Mouse (Mus musculus) spleen, adult 2 months (tissue): ENCODE data around the gene Fam163a. TPM values are rescaled to one million over a fixed set of nuclear protein-coding genes. Genes with fewer than 3 reads are reported as not detected.

Experiments
- DNase-seq, 2 experiments: peaks; one replicate each; pipeline versions ENCODE4 v3.0.0 to v3.0.0-alpha.2; 2012 to 2021; ENCODE audit warnings: low spot score in 2 of 2, low read depth in 1 of 2
- H3K27ac ChIP-seq: fragments of 200-500 bp; 2 replicates; pipeline ENCODE4 v1.5.1; 2012; ENCODE audit warnings: low read length, inconsistent platforms; ENCODE audit not compliant: insufficient read depth
- H3K27me3 ChIP-seq: fragments of 200-500 bp; 2 replicates; pipeline ENCODE4 v1.6.1; 2012; ENCODE audit warnings: mild to moderate bottlenecking, moderate library complexity, low read length, inconsistent platforms; ENCODE audit not compliant: control insufficient read depth, insufficient read depth
- H3K36me3 ChIP-seq: fragments of 200-500 bp; 2 replicates; pipeline ENCODE4 v1.6.1; 2012; ENCODE audit warnings: mild to moderate bottlenecking, low read length, inconsistent platforms; ENCODE audit not compliant: control insufficient read depth, insufficient read depth
- H3K4me1 ChIP-seq: fragments of 200-500 bp; 2 replicates; pipeline ENCODE4 v1.6.1; 2011; ENCODE audit warnings: inconsistent platforms; ENCODE audit not compliant: control insufficient read depth, insufficient read depth, insufficient read length
- H3K4me3 ChIP-seq: fragments of 200-500 bp; 2 replicates; pipeline ENCODE4 v1.5.1; 2011; ENCODE audit warnings: mild to moderate bottlenecking, inconsistent platforms; ENCODE audit not compliant: insufficient read depth, insufficient read length; ENCODE audit errors: extremely low read depth
- CTCF ChIP-seq: fragments of 200-500 bp; IDR thresholded peaks from 2 replicates; pipeline ENCODE4 v1.5.1; 2011; ENCODE audit warnings: mild to moderate bottlenecking, inconsistent platforms; ENCODE audit not compliant: insufficient read depth, insufficient read length, insufficient replicate concordance; ENCODE audit errors: extremely low read depth
- POLR2A ChIP-seq: fragments of 200-500 bp; IDR thresholded peaks from 2 replicates; pipeline ENCODE4 v1.6.1; 2011; ENCODE audit warnings: low read depth, low read length, inconsistent platforms
- WGBS: fragments of 180-500 bp; shearing (Covaris S2); methylation state at CpG from one replicate; pipeline ENCODE4 v1.1.7; 2018; 5-methylcytosine and 5-hydroxymethylcytosine counted together
- polyA plus RNA-seq: library from polyadenylated mRNA; depleted of rRNA; stranded (reverse); fragments of >200 nt; gene quantifications from 2 replicates; pipeline ENCODE4 v1.2.3, GENCODE M21; 2012

The Fam163a gene
- polyA plus RNA-seq, 1 experiment, result not detected

DNA sequence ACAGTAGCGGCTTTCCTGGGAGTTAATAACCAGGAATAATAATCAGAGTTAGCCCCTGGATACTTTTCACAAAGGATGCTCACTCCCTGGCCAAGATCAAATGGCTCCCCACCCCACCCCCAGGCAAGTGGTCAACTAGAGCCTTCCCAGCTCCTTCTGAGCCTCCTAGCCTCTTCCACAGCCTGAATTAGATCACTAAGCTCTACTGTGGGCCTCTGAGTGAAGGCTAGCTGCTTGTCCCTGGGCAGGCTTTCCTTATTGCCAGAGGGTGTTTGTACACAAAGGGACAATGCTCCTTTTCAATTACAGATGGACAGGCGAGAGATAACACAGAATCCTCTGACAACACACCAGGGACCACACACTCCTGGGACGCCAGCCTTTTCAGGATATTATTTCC, 2.2 kb downstream of the Fam163a start:
- Histone ChIP-seq H3K4me3 (no peak overlapping the region), H3K27me3 (peaks cover 6% of the 10 kb centered on the region; the same call in 1 of the 2 replicates)

DNA sequence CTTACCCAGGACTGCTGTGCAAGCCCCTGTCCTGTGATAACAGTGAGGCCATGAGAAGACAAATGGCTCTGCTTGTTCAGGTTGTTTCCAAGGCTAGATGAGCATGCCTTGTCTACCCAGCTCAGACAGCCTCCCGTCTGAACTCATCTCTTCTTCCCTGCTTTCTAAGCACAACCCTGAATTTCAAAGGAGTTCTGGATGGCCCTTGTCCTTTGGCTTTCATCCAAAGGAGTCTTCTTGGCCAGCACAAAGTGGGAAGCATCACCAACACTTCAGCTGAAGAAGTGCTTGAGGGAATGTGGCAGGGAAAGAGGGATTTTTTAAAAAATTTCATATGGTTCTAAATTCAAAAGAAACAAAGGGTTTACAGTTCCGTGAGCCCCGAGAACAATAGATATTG, 3.8 kb downstream of the Fam163a start:
- no peak for TF ChIP-seq CTCF
- TF ChIP-seq POLR2A, result no peak
- Histone ChIP-seq H3K36me3 (no peaks in the 10 kb centered on the region), H3K27ac (no peak overlapping the region), H3K4me1 (0 out of 2 replicates have a peak, but pooled peaks cover 2% of the 10 kb centered on the region), H3K27me3 (peaks cover 6% of the 10 kb centered on the region; the same call in 1 of the 2 replicates), H3K4me3 (no peak overlapping the region)
- WGBS, result 85% methylated on average over 3 of the region's 3 CpGs
- no peak for DNase-seq

More for the DNA sequence above, 2.2 kb downstream of the Fam163a start:
- 87% methylated on average over 3 of the region's 3 CpGs for WGBS
- H3K36me3 ChIP-seq, result no peaks in the 10 kb centered on the region
- no peak for DNase-seq
- H3K27ac ChIP-seq, result no peak overlapping the region
- TF ChIP-seq CTCF, result no peak
- no peak for TF ChIP-seq POLR2A
- H3K4me1 ChIP-seq, result 0 out of 2 replicates have a peak, but pooled peaks cover 2% of the 10 kb centered on the region

DNA sequence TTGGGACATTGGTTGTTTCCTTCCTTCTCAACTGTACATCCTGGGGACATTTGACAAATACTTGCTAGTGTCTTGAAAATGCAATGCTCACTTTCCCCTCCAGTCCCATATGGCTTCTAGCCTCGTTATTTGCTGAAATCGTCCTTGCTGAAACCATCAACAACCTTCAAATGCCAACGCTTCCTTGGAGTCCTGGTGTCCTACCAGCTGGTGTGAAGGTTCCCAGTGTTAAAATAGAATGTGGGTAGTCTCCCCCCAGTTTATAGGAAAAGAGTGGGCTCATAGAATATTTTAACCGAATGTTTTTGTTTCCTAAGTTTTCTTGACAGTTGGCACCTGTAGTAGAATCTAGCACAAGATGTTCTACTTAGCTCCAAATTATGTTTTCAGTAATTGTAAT, 7.2 kb downstream of the Fam163a start:
- DNase-seq, result no peak
- WGBS, result 79% methylated on average over 4 of the region's 4 CpGs

DNA sequence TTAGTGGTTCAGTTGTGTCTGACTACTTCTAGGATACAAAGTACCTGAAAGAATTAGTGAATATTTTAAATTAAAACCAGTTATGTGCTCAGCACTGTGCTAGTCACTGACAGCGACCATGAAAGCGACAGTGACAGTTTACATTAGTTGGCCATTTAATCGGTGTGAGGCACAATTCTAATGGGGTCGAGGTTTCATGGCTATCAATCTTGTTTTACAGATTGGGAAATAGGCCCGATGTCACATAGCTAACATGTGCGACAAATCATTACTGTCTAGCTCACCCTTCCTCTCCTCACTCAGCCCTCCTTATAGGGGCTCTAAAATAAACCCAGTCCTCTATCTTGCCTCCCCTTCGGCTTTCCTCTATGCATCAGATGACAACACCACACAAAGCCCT, 11.5 kb downstream of the Fam163a start:
- Histone ChIP-seq H3K27ac (no peak overlapping the region), H3K4me1 (no peaks in the 10 kb centered on the region), H3K4me3 (no peak overlapping the region), H3K27me3 (no peaks in the 10 kb centered on the region), H3K36me3 (no peaks in the 10 kb centered on the region)
- DNase-seq, result no peak
- TF ChIP-seq POLR2A (no peak), CTCF (no peak)
- 82% methylated on average over 7 of the region's 7 CpGs for WGBS

More for the DNA sequence above, 7.2 kb downstream of the Fam163a start:
- Histone ChIP-seq H3K4me3 (no peak overlapping the region), H3K27me3 (no peaks in the 10 kb centered on the region), H3K4me1 (no peaks in the 10 kb centered on the region), H3K36me3 (no peaks in the 10 kb centered on the region), H3K27ac (no peak overlapping the region)
- TF ChIP-seq CTCF, result no peak
- TF ChIP-seq POLR2A, result no peak

DNA sequence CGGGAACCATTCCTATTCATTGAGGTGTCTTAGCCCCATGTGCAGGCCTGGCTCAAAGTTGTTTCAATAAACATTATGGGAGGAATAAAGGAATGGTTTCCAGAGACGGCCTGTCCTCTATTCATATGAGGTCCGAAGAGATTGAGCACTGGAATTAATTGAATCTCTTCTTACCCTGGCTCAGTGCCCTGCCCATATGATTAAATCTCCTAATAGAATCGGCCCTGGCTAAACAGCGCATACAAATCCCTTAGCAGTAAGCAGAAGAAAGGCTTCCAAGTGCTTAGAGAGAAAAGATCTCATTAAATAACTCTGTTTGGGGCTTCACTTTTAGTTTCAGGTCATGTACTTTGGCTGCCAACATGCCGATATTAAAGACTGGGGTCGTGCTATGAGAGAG, 12.0 kb downstream of the Fam163a start:
- no peaks in the 10 kb centered on the region for H3K27me3 ChIP-seq
- no peak for DNase-seq
- 89% methylated on average over 7 of the region's 7 CpGs for WGBS
- H3K4me3 ChIP-seq, result no peak overlapping the region
- no peak overlapping the region for H3K27ac ChIP-seq
- H3K4me1 ChIP-seq, result no peaks in the 10 kb centered on the region
- no peaks in the 10 kb centered on the region for H3K36me3 ChIP-seq
- TF ChIP-seq CTCF (no peak), POLR2A (no peak)

DNA sequence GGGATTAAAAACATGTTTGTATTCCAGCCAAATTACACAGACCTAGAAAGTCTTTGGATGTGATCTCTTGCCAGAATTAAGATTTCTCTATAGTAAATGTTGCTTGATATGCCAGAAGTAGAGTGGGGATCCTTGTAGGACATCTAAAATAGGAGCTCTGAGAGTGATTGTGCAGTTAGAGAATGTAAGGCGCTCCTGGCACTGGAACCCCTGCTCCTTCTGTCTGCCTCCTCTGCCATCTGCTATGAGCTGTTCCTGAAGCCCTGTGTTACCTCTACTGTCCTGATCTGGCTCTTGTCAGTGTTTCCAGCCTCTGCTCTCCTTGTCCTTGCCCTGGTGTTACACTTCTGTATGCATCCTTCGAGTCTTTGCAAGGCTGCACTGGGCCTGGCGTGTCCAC, 18.2 kb downstream of the Fam163a start:
- H3K4me3 ChIP-seq, result no peak overlapping the region
- H3K36me3 ChIP-seq, result no peaks in the 10 kb centered on the region
- no peak for DNase-seq
- TF ChIP-seq CTCF, result no peak
- TF ChIP-seq POLR2A, result no peak
- H3K4me1 ChIP-seq, result no peaks in the 10 kb centered on the region
- H3K27me3 ChIP-seq, result no peaks in the 10 kb centered on the region
- no peak overlapping the region for H3K27ac ChIP-seq
- WGBS, result 86% methylated on average over 3 of the region's 3 CpGs

DNA sequence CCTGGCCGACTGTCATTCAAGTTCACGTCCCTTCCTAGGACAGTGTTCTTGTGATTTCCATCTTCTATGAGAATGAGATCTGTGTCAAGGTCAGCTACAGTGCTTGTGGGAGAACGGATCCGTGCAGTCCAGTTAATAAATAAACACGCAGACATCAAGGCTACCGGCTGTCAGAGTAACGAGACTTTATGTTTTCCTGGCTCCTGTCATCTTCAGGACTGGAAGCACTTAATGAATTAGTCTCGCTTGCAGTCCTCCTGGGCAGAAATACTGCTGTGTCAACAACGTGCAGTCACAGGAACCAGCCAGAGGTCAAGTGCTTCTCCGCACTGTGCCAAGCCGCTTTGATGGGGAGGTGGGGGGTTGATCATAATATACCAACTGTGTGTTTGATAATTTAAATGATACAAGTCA, 20.7 kb downstream of the Fam163a start:
- H3K27me3 ChIP-seq, result no peaks in the 10 kb centered on the region
- H3K36me3 ChIP-seq, result no peaks in the 10 kb centered on the region
- H3K4me1 ChIP-seq, result no peaks in the 10 kb centered on the region
- no peak overlapping the region for H3K27ac ChIP-seq
- WGBS, result 40% methylated on average over 11 of the region's 11 CpGs
- H3K4me3 ChIP-seq, result no peak overlapping the region
- DNase-seq, result no peak
- TF ChIP-seq CTCF (no peak), POLR2A (no peak)
